Mouse (Mus musculus): ENCODE results near the gene Nrarp. TPM values are rescaled to one million over a fixed set of nuclear protein-coding genes. Genes with fewer than 3 reads are reported as not detected.

Gene Nrarp
- polyA plus RNA-seq, 1 experiment: not detected

- no peaks in the 10 kb centered on the region for H3K4me1 ChIP-seq (ENCODE audit: control insufficient read depth, insufficient read depth, low read length)
- no peak for TF ChIP-seq CTCF (IDR thresholded peaks at IDR 0.05; ENCODE audit: low read depth, low read length)
- TF ChIP-seq POLR2A (IDR thresholded peaks at IDR 0.05; ENCODE audit: borderline replicate concordance, low read depth, low read length): no peak
- no peak overlapping the region for H3K27ac ChIP-seq (ENCODE audit: insufficient read depth, low read depth, low read length)
- H3K4me3 ChIP-seq (ENCODE audit: insufficient read depth, low read length): no peak overlapping the region
Observed at GRCm38 (mm10) chr2:25156177-25156576, 24.4 kb upstream of the Nrarp start.

DNA sequence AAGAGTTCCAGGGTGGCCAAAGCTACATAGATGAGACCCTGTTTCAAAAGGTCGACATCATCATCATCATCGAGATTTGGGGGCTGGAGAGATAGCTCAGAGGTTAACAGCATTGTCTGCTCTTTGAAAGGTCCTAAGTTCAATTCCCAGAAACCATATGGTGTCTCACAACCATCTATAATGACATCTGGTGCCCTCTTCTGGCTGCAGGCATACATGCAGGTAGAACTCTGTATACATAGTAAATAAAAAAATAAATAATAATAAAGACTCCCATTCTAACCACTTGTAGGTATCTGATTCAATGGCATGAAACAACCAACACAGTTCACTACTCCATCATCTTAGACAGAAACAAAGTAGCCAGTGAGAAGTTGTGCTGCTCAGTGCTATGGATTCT is 23.6 kb upstream of the Nrarp start:
- no peak for TF ChIP-seq CTCF (IDR thresholded peaks at IDR 0.05; ENCODE audit: low read depth, low read length)
- no peak for TF ChIP-seq POLR2A (IDR thresholded peaks at IDR 0.05; ENCODE audit: borderline replicate concordance, low read depth, low read length)
- Histone ChIP-seq H3K27ac (ENCODE audit: insufficient read depth, low read depth, low read length) (no peak overlapping the region), H3K4me1 (ENCODE audit: control insufficient read depth, insufficient read depth, low read length) (no peaks in the 10 kb centered on the region), H3K4me3 (ENCODE audit: insufficient read depth, low read length) (no peak overlapping the region)

GRCm38 (mm10) chr2:25157655-25158054 is 22.9 kb upstream of the Nrarp start:
- H3K4me1 ChIP-seq (ENCODE audit: control insufficient read depth, insufficient read depth, low read length): no peaks in the 10 kb centered on the region
- H3K4me3 ChIP-seq (ENCODE audit: insufficient read depth, low read length): no peak overlapping the region

GRCm38 (mm10) chr2:25167481-25167880 is 13.1 kb upstream of the Nrarp start:
- TF ChIP-seq CTCF (IDR thresholded peaks at IDR 0.05; ENCODE audit: low read depth, low read length) (no peak), POLR2A (IDR thresholded peaks at IDR 0.05; ENCODE audit: borderline replicate concordance, low read depth, low read length) (no peak)
- peaks cover under 1% of the 10 kb centered on the region for H3K4me1 ChIP-seq (ENCODE audit: control insufficient read depth, insufficient read depth, low read length)

More at GRCm38 (mm10) chr2:25157655-25158054, 22.9 kb upstream of the Nrarp start:
- H3K27ac ChIP-seq (ENCODE audit: insufficient read depth, low read depth, low read length): no peak overlapping the region
- no peak for TF ChIP-seq CTCF (IDR thresholded peaks at IDR 0.05; ENCODE audit: low read depth, low read length)
- TF ChIP-seq POLR2A (IDR thresholded peaks at IDR 0.05; ENCODE audit: borderline replicate concordance, low read depth, low read length): no peak

GRCm38 (mm10) chr2:25167919-25168664 is 12.5 kb upstream of the Nrarp start:
- Histone ChIP-seq H3K4me3 (ENCODE audit: insufficient read depth, low read length) (no peak overlapping the region), H3K4me1 (ENCODE audit: control insufficient read depth, insufficient read depth, low read length) (peaks cover 4% of the 10 kb centered on the region)

More at GRCm38 (mm10) chr2:25167481-25167880, 13.1 kb upstream of the Nrarp start:
- H3K27ac ChIP-seq (ENCODE audit: insufficient read depth, low read depth, low read length): no peak overlapping the region
- H3K4me3 ChIP-seq (ENCODE audit: insufficient read depth, low read length): no peak overlapping the region

DNA sequence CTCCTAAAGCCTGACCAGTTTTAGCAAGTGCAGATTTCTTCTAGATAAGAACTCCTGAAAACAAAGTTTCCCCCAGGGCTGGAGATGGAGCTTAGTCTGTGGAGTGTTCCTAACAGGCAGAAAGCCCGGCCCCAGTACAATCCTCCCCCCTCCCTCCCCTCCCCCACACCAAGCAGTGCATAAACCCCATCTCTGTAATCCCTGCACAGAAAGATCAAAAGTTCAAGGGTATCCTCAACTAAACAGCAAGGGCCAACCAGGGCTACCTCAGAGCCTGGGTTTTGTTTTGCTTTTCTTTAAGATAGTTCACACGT is 11.9 kb upstream of the Nrarp start:
- H3K4me3 ChIP-seq (ENCODE audit: insufficient read depth, low read length): no peak overlapping the region
- H3K4me1 ChIP-seq (ENCODE audit: control insufficient read depth, insufficient read depth, low read length): peaks cover 4% of the 10 kb centered on the region
- TF ChIP-seq POLR2A (IDR thresholded peaks at IDR 0.05; ENCODE audit: borderline replicate concordance, low read depth, low read length) (no peak), CTCF (IDR thresholded peaks at IDR 0.05; ENCODE audit: low read depth, low read length) (no peak)

More at GRCm38 (mm10) chr2:25167919-25168664, 12.5 kb upstream of the Nrarp start:
- no peak overlapping the region for H3K27ac ChIP-seq (ENCODE audit: insufficient read depth, low read depth, low read length)
- no peak for TF ChIP-seq CTCF (IDR thresholded peaks at IDR 0.05; ENCODE audit: low read depth, low read length)
- no peak for TF ChIP-seq POLR2A (IDR thresholded peaks at IDR 0.05; ENCODE audit: borderline replicate concordance, low read depth, low read length)

GRCm38 (mm10) chr2:25169778-25170177 is 10.8 kb upstream of the Nrarp start:
- TF ChIP-seq CTCF (IDR thresholded peaks at IDR 0.05; ENCODE audit: low read depth, low read length) (no peak), POLR2A (IDR thresholded peaks at IDR 0.05; ENCODE audit: borderline replicate concordance, low read depth, low read length) (no peak)
- H3K27ac ChIP-seq (ENCODE audit: insufficient read depth, low read depth, low read length): no peak overlapping the region
- H3K4me3 ChIP-seq (ENCODE audit: insufficient read depth, low read length): no peak overlapping the region
- H3K4me1 ChIP-seq (ENCODE audit: control insufficient read depth, insufficient read depth, low read length): peaks cover 4% of the 10 kb centered on the region

More for the DNA sequence above, 11.9 kb upstream of the Nrarp start:
- no peak overlapping the region for H3K27ac ChIP-seq (ENCODE audit: insufficient read depth, low read depth, low read length)

DNA sequence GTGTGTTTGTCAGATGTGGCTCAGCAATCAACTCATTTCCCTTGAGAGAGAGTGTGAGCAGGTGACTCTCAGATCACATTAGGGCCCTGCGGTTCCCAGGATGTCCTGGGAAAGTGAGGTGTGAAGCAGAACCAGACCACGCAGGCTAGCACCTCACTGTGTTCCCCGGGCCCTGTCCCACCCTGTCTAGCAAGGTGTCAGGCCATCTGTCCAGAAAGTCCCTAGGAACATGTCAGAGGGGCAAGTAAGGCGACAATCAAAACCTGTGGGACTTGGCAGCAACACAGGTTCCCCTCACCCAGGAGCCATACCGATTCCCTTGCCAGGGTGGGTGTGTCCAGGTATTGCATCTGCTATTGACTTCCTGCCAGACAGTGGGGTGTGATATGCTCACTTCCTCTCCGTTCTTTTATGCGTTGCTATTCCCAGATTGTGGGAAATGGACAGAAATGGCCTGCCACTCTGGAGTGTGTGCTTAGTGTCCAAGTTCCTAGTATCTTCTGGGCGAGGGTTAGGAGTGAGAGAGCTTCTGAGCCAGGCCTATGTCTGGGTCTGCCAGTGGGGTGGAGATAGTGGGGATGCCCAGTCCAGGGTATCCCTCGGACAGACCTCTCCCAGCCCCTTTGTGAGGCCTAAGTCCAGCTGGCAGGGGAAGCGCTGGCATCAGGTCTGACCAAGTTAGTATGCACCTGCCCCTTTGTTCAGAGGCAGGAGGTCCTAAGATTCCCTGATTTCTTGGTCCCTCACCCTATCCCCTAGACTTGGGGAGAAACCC is 10.0 kb upstream of the Nrarp start:
- Histone ChIP-seq H3K4me3 (ENCODE audit: insufficient read depth, low read length) (no peak overlapping the region), H3K27ac (ENCODE audit: insufficient read depth, low read depth, low read length) (no peak overlapping the region), H3K4me1 (ENCODE audit: control insufficient read depth, insufficient read depth, low read length) (peaks cover 4% of the 10 kb centered on the region)
- TF ChIP-seq POLR2A (IDR thresholded peaks at IDR 0.05; ENCODE audit: borderline replicate concordance, low read depth, low read length) (no peak), CTCF (IDR thresholded peaks at IDR 0.05; ENCODE audit: low read depth, low read length) (no peak)

DNA sequence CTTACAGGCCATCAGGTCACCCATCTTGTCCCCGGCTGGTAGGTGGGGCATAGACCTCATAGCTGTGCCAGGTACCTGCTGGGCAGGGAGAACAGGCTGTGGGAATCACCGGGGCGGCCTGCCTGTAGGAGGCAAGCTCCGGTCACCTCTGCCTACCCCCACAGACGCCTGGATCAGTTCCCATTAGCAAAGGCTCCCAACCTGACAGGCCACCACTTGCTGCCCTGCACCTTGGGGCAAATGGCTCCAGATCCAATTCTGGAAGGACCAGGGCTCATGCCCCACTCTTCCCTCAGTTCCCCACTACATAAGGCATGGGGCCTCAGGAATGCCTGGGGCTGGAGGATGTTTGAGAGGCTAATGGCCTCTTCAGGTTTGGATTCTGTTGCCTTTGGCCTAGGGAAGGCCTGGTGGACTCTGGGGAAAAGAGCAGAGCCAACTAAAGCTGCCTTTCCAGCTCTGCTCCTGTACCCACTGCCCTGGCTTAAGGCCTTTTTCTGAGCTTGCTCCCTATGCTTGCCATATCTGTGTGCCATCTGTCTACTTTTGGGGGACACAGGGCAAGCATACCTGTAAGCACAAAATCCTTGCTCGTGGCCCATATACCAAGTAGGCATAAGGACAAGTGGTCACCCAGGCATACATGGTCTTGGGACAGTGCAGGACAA is 9.3 kb upstream of the Nrarp start:
- Histone ChIP-seq H3K4me3 (ENCODE audit: insufficient read depth, low read length) (no peak overlapping the region), H3K27ac (ENCODE audit: insufficient read depth, low read depth, low read length) (no peak overlapping the region), H3K4me1 (ENCODE audit: control insufficient read depth, insufficient read depth, low read length) (peaks cover 4% of the 10 kb centered on the region)
- TF ChIP-seq CTCF (IDR thresholded peaks at IDR 0.05; ENCODE audit: low read depth, low read length) (no peak), POLR2A (IDR thresholded peaks at IDR 0.05; ENCODE audit: borderline replicate concordance, low read depth, low read length) (no peak)
